Mouse (Mus musculus) MEL (cell line): ENCODE data around the gene Hoxb8.

Experiments used
- CTCF ChIP-seq, 3 experiments: IDR thresholded peaks in 2 of 3; conservative IDR thresholded peaks in 1 of 3; 2 replicates each; pipeline ENCODE4 v1.5.1; 2011 to 2012; ENCODE audit warnings: low read length in 3 of 3, low read depth in 2 of 3, mild to moderate bottlenecking in 2 of 3, improper control_type of control experiment in 1 of 3, inconsistent platforms in 1 of 3, mixed read lengths in 1 of 3, moderate library complexity in 1 of 3; ENCODE audit not compliant: control insufficient read depth in 1 of 3, insufficient read depth in 1 of 3, poor library complexity in 1 of 3, severe bottlenecking in 1 of 3
- EP300 ChIP-seq, 2 experiments: IDR thresholded peaks; 2 replicates each; pipeline ENCODE4 v1.6.1; 2011; ENCODE audit warnings: improper control_type of control experiment in 2 of 2, low read length in 2 of 2, low read depth in 1 of 2, mild to moderate bottlenecking in 1 of 2

GRCm38 (mm10) chr11:96311097-96311496 lies 29.4 kb downstream of the Hoxb8 start:
- TF ChIP-seq EP300 (IDR thresholded peaks at IDR 0.05; ENCODE audit: low read depth in 1 of 2, low read length in 2 of 2) (no peak), CTCF (IDR thresholded peaks at IDR 0.05 in 2 of 3, conservative IDR thresholded peaks at IDR 0.05 in 1 of 3; ENCODE audit: control insufficient read depth in 1 of 3, insufficient read depth in 1 of 3, low read depth in 2 of 3, low read length in 3 of 3, poor library complexity in 1 of 3, severe bottlenecking in 1 of 3) (no peak)
